Mouse (Mus musculus): ENCODE data around the gene Timd2.
"Not testable (repeated sequence)": the region's sequence is repeated elsewhere in the genome, so short reads cannot be mapped to it uniquely, and the experiment has no call there.

GRCm38 (mm10) chr11:46695849-46696248, 11.0 kb downstream of the Timd2 start:
- TF ChIP-seq E2F4 (IDR thresholded peaks at IDR 0.05; ENCODE audit: insufficient read depth); POLR2A (IDR thresholded peaks at IDR 0.05; ENCODE audit: insufficient read length, low read depth); MAX (IDR thresholded peaks at IDR 0.05; ENCODE audit: low read depth); CEBPB (IDR thresholded peaks at IDR 0.05; ENCODE audit: insufficient read depth, poor library complexity, severe bottlenecking): not testable (repeated sequence)

Data from myocyte (in vitro differentiated cells).